Mouse (Mus musculus) heart, adult 2 months (tissue): ENCODE data around the gene Lrp10. TPM values are rescaled to one million over a fixed set of nuclear protein-coding genes. Genes with fewer than 3 reads are reported as not detected.

Source experiments
- DNase-seq, 2 experiments: peaks; one replicate each; pipeline ENCODE4 v3.0.0; 2021
- H3K27ac ChIP-seq: fragments of 200-600 bp; 2 replicates; pipeline ENCODE4 v1.8.1; 2022
- H3K27me3 ChIP-seq: fragments of 200-500 bp; 2 replicates; pipeline ENCODE4 v1.6.1; 2012; ENCODE audit warnings: mild to moderate bottlenecking, low read length, inconsistent platforms, mixed read lengths; ENCODE audit not compliant: control insufficient read depth, insufficient read depth
- H3K36me3 ChIP-seq: fragments of 200-500 bp; 2 replicates; pipeline ENCODE4 v1.6.1; 2012; ENCODE audit warnings: low read length, inconsistent platforms; ENCODE audit not compliant: control insufficient read depth, insufficient read depth
- H3K4me1 ChIP-seq: fragments of 200-500 bp; 2 replicates; pipeline ENCODE4 v1.6.1; 2011; ENCODE audit warnings: low read length; ENCODE audit not compliant: control insufficient read depth, insufficient read depth
- H3K4me3 ChIP-seq: fragments of 200-600 bp; 2 replicates; pipeline ENCODE4 v1.8.1; 2022
- H3K79me2 ChIP-seq: fragments of 200-500 bp; replicated peaks from 2 replicates; pipeline ENCODE4 v1.6.1; 2012; ENCODE audit warnings: mild to moderate bottlenecking, inconsistent platforms, low read length, moderate library complexity, mixed read lengths; ENCODE audit not compliant: control insufficient read depth, insufficient read depth
- H3K9ac ChIP-seq: fragments of 200-500 bp; 2 replicates; pipeline ENCODE4 v1.6.1; 2012; ENCODE audit warnings: low read depth, mild to moderate bottlenecking, control low read depth, inconsistent platforms, low read length, mixed read lengths
- CTCF ChIP-seq: fragments of 200-600 bp; IDR thresholded peaks from 2 replicates; pipeline ENCODE4 v1.8.1; 2022; ENCODE audit warnings: antibody characterized with exemption, mild to moderate bottlenecking, moderate library complexity
- EP300 ChIP-seq: fragments of 200-500 bp; IDR thresholded peaks from 2 replicates; pipeline ENCODE4 v1.6.1; 2011; ENCODE audit warnings: low read depth, low read length, control low read depth; ENCODE audit not compliant: insufficient read depth
- POLR2A ChIP-seq: fragments of 200-500 bp; IDR thresholded peaks from 2 replicates; pipeline ENCODE4 v1.6.1; 2011; ENCODE audit warnings: mild to moderate bottlenecking, low read depth, low read length, control low read depth; ENCODE audit not compliant: insufficient read depth
- WGBS: fragments of 180-500 bp; shearing (Covaris S2); methylation state at CpG from one replicate; pipeline ENCODE4 v1.1.7; 2018; 5-methylcytosine and 5-hydroxymethylcytosine counted together
- intact Hi-C: fragments of 180-260 bp; cut with DNase I; formaldehyde crosslinking; loops from one replicate; pipeline ENCODE4 v1.15.1; 2025
- long read RNA-seq: library from polyadenylated mRNA; stranded (forward); transcript quantifications from one replicate; pipeline ENCODE4 v2.0.0, GENCODE M21; 2021
- polyA plus RNA-seq: library from polyadenylated mRNA; depleted of rRNA; stranded (reverse); fragments of >200 nt; gene quantifications from 2 replicates; pipeline ENCODE4 v1.2.3, GENCODE M21; 2012; rRNA removed
- total RNA-seq, 2 experiments: library from RNA; stranded (reverse); gene quantifications; 2 replicates each; pipeline ENCODE4 v1.2.3; 2021

Lrp10 gene
- total RNA-seq (10 to 100 TPM; 47.6 to 60.6 TPM), polyA plus RNA-seq (61.3 and 72.4 TPM in 2 replicates)
- long read RNA-seq, full-length matches to known transcripts: 51 of 68 reads
- long read RNA-seq, partial matches to known transcripts: 13 of 68 reads
- long read RNA-seq, other reads (novel, unspliced or antisense): 4 of 68 reads

DNA sequence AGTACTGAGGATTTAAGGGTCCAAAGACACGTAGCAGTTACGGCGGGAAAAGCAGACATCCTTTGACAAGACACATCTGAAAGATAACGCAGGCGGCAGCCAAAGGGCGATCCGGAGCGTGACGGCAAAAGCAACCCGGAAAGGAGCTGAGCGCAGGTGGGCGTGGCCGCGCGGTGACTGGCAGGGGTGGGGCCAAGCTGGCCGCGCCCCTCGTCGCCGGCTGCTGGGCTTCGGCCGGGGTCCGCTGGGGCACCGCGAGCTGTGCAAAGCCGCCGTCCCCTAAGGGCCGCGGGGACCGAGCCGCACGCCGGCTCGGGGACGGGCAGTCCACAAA is at the start of gene Lrp10:
TSS of gene Lrp10 (plus strand) at position 179 of the 334 bp plus-strand sequence.
- DNase-seq: peak; percentile 94
- H3K27me3 ChIP-seq: no peaks in the 10 kb centered on the region
- peak within 1 kb of the TSS; percentile 87 for H3K27ac ChIP-seq
- intact Hi-C loops: loop anchor here (5.0 kb wide), 1 partner anchor 53 kb away; the partner anchor contains the start of gene Prmt5
- H3K36me3 ChIP-seq: no peaks in the 10 kb centered on the region; the same call in none of the 2 replicates
- WGBS: under 1% methylated on average over 35 of the region's 35 CpGs
- peak; percentile 78 for TF ChIP-seq POLR2A
- TF ChIP-seq EP300: 0 out of 2 replicates have a peak, but pooled peaks have one; percentile 30
- no peak for TF ChIP-seq CTCF
- H3K4me1 ChIP-seq: peaks cover 1% of the 10 kb centered on the region
- peak within 1 kb of the TSS; percentile 93 for H3K4me3 ChIP-seq
- no peaks in the 10 kb centered on the region for H3K79me2 ChIP-seq
- H3K9ac ChIP-seq: peak within 1 kb of the TSS; percentile 88

DNA sequence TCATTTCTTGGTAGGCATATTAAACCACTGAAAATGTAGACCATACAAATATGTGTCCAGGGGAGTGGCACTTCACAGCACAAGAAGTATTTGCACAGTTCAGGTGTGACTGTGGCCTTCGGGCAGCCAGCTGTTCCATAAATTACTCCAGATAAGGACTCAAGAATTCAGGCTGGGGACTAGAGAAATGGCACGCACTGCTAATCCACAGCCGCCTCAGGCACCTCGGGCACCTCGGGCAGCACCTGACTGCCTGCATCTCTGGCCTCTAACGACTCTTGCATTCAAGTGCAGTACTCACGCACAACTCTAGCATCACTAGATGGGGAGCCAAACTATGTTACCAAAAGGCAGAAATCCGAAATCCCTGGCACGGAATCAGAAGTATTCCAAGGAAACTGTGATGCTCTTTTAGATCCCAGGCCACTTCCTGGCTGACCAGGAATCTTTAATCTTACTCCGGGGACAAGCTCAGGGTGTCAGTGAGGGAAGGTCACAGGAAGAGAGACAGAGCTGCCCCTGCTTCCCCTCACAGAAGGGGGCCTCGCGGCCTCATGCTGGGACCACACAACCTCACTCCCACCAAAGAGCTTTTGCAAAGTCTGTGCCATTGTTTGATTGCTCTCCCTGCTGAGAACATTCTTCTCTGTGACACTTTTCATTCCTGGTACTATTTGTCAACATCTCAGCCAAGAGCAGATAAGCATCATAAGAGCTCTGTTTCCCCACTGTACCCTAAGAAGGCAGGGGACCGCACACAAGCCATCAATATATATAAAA is 48.5 kb upstream of the Lrp10 start:
- Histone ChIP-seq H3K4me3 (no peak overlapping the region), H3K9ac (no peak overlapping the region), H3K36me3 (no peaks in the 10 kb centered on the region), H3K27me3 (no peaks in the 10 kb centered on the region), H3K27ac (no peak overlapping the region), H3K4me1 (peaks cover 1% of the 10 kb centered on the region; the same call in 1 of the 2 replicates), H3K79me2 (no peaks in the 10 kb centered on the region)
- intact Hi-C loops: no loop called here
- no peak for TF ChIP-seq CTCF
- no peak for TF ChIP-seq EP300
- no peak for TF ChIP-seq POLR2A
- DNase-seq: no peak
- 44% methylated on average over 13 of the region's 13 CpGs for WGBS

DNA sequence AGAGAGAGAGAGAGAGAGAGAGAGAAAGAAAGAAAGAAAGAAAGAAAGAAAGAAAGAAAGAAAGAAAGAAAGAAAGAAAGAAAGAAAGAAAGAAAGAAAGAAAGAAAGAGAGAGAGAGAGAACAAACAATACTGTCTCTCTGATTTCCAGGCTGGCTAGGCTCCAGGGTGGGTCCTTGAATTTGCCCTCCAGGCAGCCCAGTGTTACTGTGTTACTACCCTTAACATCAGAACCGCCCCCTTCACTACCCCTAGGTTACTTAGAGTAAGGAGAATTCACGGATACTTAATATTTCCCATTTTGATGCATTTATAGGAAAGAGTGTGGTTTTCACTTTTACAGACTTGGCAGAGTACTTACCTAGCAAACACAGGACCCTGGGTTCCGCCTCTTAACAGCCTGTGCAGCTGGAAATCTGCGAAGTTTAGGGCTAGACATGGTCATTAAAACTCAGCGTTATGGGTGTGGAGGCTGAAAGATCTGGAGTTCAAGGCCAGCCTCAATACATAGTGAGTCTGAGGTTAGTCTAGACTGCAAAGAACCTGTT is 47.6 kb upstream of the Lrp10 start:
- Histone ChIP-seq H3K4me3 (no peak overlapping the region), H3K27ac (no peak overlapping the region), H3K4me1 (0 out of 2 replicates have a peak, but pooled peaks cover 1% of the 10 kb centered on the region), H3K36me3 (no peaks in the 10 kb centered on the region), H3K79me2 (no peaks in the 10 kb centered on the region), H3K27me3 (no peaks in the 10 kb centered on the region), H3K9ac (no peak overlapping the region)
- TF ChIP-seq CTCF (no peak), EP300 (no peak), POLR2A (no peak)
- 86% methylated on average over 5 of the region's 5 CpGs for WGBS
- DNase-seq: no peak
- intact Hi-C loops: no loop called here

DNA sequence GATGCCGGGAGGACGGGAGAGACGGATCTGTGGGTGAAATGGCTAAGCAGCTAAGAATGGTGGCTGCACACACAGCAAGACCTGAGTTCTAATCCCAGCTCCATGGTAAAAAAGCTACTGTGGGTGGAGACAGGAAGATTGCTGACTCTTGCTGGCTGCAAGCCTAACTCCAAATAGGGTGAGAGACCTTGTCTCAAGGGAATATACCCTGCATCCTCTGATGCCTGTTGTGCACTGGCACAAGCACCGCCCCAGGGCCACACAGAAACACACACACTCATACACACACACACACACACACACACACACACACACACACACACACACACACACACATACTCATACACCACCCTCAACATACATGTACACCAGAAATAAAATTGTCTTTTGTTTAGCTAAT is 47.1 kb upstream of the Lrp10 start:
- no peaks in the 10 kb centered on the region for H3K36me3 ChIP-seq
- TF ChIP-seq CTCF: no peak
- no peak for TF ChIP-seq EP300
- no peak for TF ChIP-seq POLR2A
- H3K27ac ChIP-seq: no peak overlapping the region
- no peaks in the 10 kb centered on the region for H3K27me3 ChIP-seq
- H3K4me1 ChIP-seq: 0 out of 2 replicates have a peak, but pooled peaks cover 1% of the 10 kb centered on the region
- intact Hi-C loops: no loop called here
- DNase-seq: no peak
- 81% methylated on average over 4 of the region's 4 CpGs for WGBS
- no peaks in the 10 kb centered on the region for H3K79me2 ChIP-seq
- no peak overlapping the region for H3K4me3 ChIP-seq
- H3K9ac ChIP-seq: no peak overlapping the region

DNA sequence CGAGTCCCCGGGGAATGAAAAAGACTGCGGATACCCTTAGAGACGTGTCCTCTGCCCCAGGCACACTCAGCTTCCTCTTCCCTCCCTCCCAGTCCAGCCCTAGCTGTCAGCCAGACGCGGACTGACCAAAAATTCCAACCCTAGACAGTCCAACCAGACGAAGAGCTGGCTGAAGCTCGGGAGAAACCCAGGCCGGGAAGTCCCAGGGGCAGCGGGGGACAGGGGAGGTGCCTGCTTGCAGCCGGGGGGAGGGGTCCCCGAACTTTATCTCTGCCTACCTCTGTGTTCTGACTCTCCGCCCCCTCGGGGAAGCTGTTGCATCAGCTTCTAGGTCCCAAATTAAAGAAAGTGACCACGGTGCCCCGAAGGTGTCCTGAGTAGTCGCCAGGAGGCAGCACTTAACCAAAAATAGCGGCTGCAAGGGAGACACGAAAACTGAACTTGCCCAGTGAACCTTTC is 46.3 kb upstream of the Lrp10 start, which contains the start of gene Slc7a7:
TSS of gene Slc7a7 (minus strand) at position 158 of the 459 bp plus-strand sequence.
- Histone ChIP-seq H3K27ac (peak within 1 kb of the TSS; percentile 12), H3K9ac (no peak within 1 kb of the TSS), H3K4me1 (0 out of 2 replicates have a peak, but pooled peaks cover 1% of the 10 kb centered on the region), H3K36me3 (no peaks in the 10 kb centered on the region), H3K4me3 (no peak within 1 kb of the TSS), H3K27me3 (no peaks in the 10 kb centered on the region), H3K79me2 (no peaks in the 10 kb centered on the region)
- 11% methylated on average over 19 of the region's 19 CpGs for WGBS
- TF ChIP-seq POLR2A (no peak), CTCF (peak; percentile 63)
- DNase-seq: peak; percentile 36 to 40
- intact Hi-C loops: loop anchor here (2.0 kb wide), 1 partner anchor 31 kb away; no protein-coding TSS in a partner anchor

DNA sequence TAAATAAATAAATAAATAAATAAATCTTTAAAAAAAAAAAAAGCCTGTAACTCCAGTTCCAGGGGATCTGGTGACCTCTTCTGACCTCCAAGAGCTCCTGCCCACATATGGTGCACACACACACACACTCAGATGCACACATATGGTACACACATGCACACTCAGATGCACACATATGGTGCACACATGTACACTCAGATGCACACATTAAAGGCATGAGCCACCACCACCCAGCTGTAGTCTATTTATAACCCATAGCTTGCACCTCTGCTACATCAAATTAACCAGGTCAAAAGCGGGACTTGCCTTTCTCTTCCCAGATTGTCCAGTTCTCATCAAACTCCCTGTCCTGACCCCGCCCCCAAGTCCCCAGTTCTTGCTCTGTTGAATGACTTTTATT is 42.9 kb upstream of the Lrp10 start:
- 76% methylated on average over 2 of the region's 2 CpGs for WGBS
- H3K9ac ChIP-seq: no peak overlapping the region
- DNase-seq: no peak
- intact Hi-C loops: no loop called here
- no peak overlapping the region for H3K4me3 ChIP-seq
- H3K36me3 ChIP-seq: no peaks in the 10 kb centered on the region
- TF ChIP-seq POLR2A: no peak
- no peak for TF ChIP-seq CTCF
- no peak for TF ChIP-seq EP300
- no peak overlapping the region for H3K27ac ChIP-seq
- H3K4me1 ChIP-seq: no peaks in the 10 kb centered on the region
- H3K27me3 ChIP-seq: no peaks in the 10 kb centered on the region
- no peaks in the 10 kb centered on the region for H3K79me2 ChIP-seq
